Mouse (Mus musculus) testis, adult 2 months (tissue): ENCODE measurements around the gene Gm42420. TPM values are rescaled to one million over a fixed set of nuclear protein-coding genes. Genes with fewer than 3 reads are reported as not detected.
A peak's percentile ranks its signal among the peaks of the same experiment; 100 is the strongest.

Source experiments
- H3K27ac ChIP-seq: fragments of 200-500 bp; 2 replicates; pipeline ENCODE4 v1.5.1; 2012; ENCODE audit warnings: low read depth, low read length; ENCODE audit not compliant: control insufficient read depth, insufficient read depth
- H3K27me3 ChIP-seq: fragments of 200-500 bp; 2 replicates; pipeline ENCODE4 v1.6.1; 2012; ENCODE audit warnings: mild to moderate bottlenecking, low read length, moderate library complexity; ENCODE audit not compliant: control insufficient read depth, insufficient read depth
- H3K36me3 ChIP-seq: fragments of 200-500 bp; 2 replicates; pipeline ENCODE4 v1.6.1; 2012; ENCODE audit warnings: mild to moderate bottlenecking, low read length; ENCODE audit not compliant: control insufficient read depth, insufficient read depth
- H3K4me1 ChIP-seq: fragments of 200-500 bp; 2 replicates; pipeline ENCODE4 v1.6.1; 2012; ENCODE audit warnings: low read length; ENCODE audit not compliant: control insufficient read depth, insufficient read depth
- H3K4me3 ChIP-seq: fragments of 200-500 bp; 2 replicates; pipeline ENCODE4 v1.5.1; 2012; ENCODE audit warnings: low read depth, mild to moderate bottlenecking, low read length, moderate library complexity, mixed read lengths; ENCODE audit not compliant: control insufficient read depth
- CTCF ChIP-seq: fragments of 200-500 bp; IDR thresholded peaks from 2 replicates; pipeline ENCODE4 v1.5.1; 2012; ENCODE audit warnings: low read depth, mild to moderate bottlenecking, inconsistent platforms, low read length, moderate library complexity; ENCODE audit not compliant: control insufficient read depth, insufficient read depth, insufficient replicate concordance
- POLR2A ChIP-seq: fragments of 200-500 bp; IDR thresholded peaks from 2 replicates; pipeline ENCODE4 v1.6.1; 2012; ENCODE audit warnings: low read depth, mild to moderate bottlenecking, inconsistent platforms, low read length, moderate library complexity; ENCODE audit not compliant: control insufficient read depth
- polyA plus RNA-seq: library from polyadenylated mRNA; depleted of rRNA; stranded (reverse); fragments of >200 nt; gene quantifications from 2 replicates; pipeline ENCODE4 v1.2.3, GENCODE M21; 2012; rRNA removed

Gene Gm42420
- 0.90 and 1.0 TPM in 2 replicates for polyA plus RNA-seq

GRCm38 (mm10) chr6:39585517-39585916, at the start of gene Gm42420:
Gm42420 (plus strand) TSS chr6:39585753.
- no peaks in the 10 kb centered on the region; the same call in 1 of the 2 replicates for H3K36me3 ChIP-seq
- TF ChIP-seq POLR2A (no peak), CTCF (no peak)

DNA sequence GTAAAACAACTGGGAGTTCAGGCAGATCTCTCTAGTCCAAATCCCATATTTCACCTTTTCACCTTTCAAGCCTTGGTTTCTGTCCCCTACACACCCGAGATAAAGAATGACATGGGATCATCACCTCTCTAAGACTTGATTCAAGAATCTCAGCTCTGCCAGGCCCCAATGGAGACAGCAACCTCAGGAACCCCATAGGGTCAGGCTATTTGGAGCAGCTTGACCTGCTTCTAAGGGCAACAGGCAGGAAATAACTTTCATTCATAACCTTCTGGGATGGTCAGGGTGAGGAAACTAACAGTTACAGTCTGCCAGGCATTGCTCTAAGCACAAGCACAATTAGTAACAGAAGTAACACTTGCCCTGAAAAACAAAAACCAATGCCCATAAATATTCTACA, 48.9 kb upstream of the Gm42420 start:
- no peaks in the 10 kb centered on the region for H3K27me3 ChIP-seq
- no peak overlapping the region for H3K4me3 ChIP-seq
- H3K4me1 ChIP-seq, result no peaks in the 10 kb centered on the region; the same call in 1 of the 2 replicates
- no peaks in the 10 kb centered on the region for H3K36me3 ChIP-seq
- TF ChIP-seq CTCF, result no peak
- TF ChIP-seq POLR2A, result no peak
- H3K27ac ChIP-seq, result no peak overlapping the region

More at GRCm38 (mm10) chr6:39585517-39585916, at the start of gene Gm42420:
- Histone ChIP-seq H3K4me3 (peak within 1 kb of the TSS; percentile 64), H3K27ac (no peak within 1 kb of the TSS), H3K4me1 (no peaks in the 10 kb centered on the region; the same call in 1 of the 2 replicates), H3K27me3 (no peaks in the 10 kb centered on the region)

DNA sequence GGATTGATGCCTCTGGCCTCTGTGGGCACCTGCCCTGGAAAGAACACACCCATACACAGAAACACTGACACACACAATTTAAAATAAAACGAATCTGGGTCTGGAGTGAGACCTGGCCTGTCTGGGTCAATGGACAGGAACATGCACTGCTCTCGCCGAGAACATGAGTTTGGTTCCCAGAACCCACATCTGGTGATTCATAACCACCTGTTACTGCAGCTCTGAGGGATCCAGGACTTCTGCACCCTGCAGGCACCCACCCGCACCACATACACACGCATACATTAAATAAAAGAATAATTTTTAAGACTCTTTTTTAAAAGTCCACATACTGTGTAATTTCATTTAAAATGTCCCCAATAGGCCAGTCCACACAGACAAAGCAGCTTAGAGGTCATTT, 48.3 kb upstream of the Gm42420 start:
- no peaks in the 10 kb centered on the region; the same call in 1 of the 2 replicates for H3K4me1 ChIP-seq
- no peak overlapping the region for H3K27ac ChIP-seq
- H3K36me3 ChIP-seq, result no peaks in the 10 kb centered on the region
- no peaks in the 10 kb centered on the region for H3K27me3 ChIP-seq
- H3K4me3 ChIP-seq, result no peak overlapping the region
- no peak for TF ChIP-seq CTCF
- TF ChIP-seq POLR2A, result no peak

DNA sequence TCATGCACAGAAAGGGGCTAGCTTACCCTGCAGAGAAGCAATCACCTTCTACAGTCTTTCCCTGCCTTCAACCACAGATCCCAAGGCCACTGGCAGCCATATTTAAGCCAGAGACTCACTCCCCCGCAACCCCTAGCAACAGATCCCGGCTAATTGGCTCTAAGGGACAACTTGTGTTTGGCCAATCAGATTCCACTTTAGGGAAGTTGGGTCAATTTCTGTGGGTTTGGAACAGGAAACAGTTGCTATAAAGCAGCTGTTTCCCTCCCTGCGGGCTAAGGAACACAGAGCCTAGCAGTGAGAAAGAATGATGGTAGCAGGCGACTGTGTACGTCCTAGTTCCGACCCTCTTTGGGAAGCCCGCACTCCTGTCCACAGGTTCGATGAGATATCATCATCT, 47.3 kb upstream of the Gm42420 start:
- Histone ChIP-seq H3K27me3 (no peaks in the 10 kb centered on the region), H3K4me3 (no peak overlapping the region), H3K27ac (no peak overlapping the region), H3K36me3 (no peaks in the 10 kb centered on the region), H3K4me1 (no peaks in the 10 kb centered on the region; the same call in 1 of the 2 replicates)
- no peak for TF ChIP-seq POLR2A
- no peak for TF ChIP-seq CTCF

DNA sequence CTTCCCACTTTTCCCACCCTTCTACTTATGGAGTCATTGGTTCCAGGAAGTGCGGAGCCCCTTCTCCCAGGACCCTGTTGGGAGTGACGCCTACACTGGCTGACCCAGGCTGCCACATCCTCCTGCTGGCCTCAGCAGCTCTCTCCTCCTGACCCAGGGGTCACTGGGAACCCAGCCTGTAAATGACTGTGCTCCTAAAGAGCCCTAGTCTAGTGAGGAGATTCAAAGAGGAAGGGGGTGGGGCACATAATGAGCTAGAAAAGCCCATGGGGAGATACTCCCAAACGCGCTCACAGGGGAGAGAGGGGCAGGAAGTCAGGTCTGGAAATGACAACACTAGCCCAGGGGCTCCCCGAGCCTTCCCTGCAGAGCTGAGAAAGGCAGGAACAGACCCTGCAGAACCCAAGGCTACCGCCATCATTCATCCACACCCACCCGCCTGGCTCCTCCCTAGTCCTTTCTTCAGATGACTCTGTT, 45.8 kb upstream of the Gm42420 start:
- TF ChIP-seq CTCF (no peak), POLR2A (no peak)
- peaks cover 3% of the 10 kb centered on the region; the same call in 1 of the 2 replicates for H3K4me1 ChIP-seq

DNA sequence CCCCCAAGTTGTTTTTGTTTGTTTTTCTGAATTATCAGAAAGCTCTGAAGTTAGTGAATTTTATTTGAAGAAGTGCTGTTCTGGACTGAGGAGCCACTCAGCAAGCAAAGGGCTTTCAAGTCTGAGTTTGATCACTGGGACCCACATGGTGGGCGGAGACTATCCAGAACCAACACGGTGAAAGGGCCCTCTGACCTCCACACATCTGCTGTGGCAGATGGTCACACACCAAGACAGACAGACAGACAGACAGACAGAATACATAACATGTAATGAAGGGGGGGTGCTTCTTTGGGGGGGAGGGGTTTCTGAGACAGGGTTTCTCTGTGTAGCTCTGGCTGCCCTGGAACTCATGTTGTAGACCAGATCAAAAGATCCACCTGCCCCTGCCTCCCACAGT, 45.0 kb upstream of the Gm42420 start:
- H3K36me3 ChIP-seq, result no peaks in the 10 kb centered on the region
- no peak overlapping the region for H3K4me3 ChIP-seq
- H3K27ac ChIP-seq, result no peak overlapping the region
- TF ChIP-seq POLR2A (no peak), CTCF (no peak)
- no peaks in the 10 kb centered on the region for H3K27me3 ChIP-seq
- H3K4me1 ChIP-seq, result peaks cover 3% of the 10 kb centered on the region; the same call in 1 of the 2 replicates

More for the DNA sequence above, 45.8 kb upstream of the Gm42420 start:
- H3K4me3 ChIP-seq, result no peak overlapping the region
- H3K27ac ChIP-seq, result no peak overlapping the region
- no peaks in the 10 kb centered on the region for H3K27me3 ChIP-seq
- H3K36me3 ChIP-seq, result no peaks in the 10 kb centered on the region

GRCm38 (mm10) chr6:39542631-39543597, 42.6 kb upstream of the Gm42420 start:
- TF ChIP-seq CTCF, result no peak
- no peak for TF ChIP-seq POLR2A
- Histone ChIP-seq H3K4me1 (peaks cover 3% of the 10 kb centered on the region; the same call in 1 of the 2 replicates), H3K4me3 (no peak overlapping the region), H3K27ac (peak overlapping the region; percentile 50), H3K36me3 (no peaks in the 10 kb centered on the region), H3K27me3 (no peaks in the 10 kb centered on the region)
